Comparison of ENCODE assay signal across 17 mouse cellular contexts in genomic region chr9:111209158-111209699, GRCm38 (mm10).
"Had no signal": no experiment of that assay in that cellular context is flagged by ENCODE, and none has a peak within 500 bp of the region (broad histone marks: within the 10 kb centered on the region; RNA-seq: fewer than 3 reads in every experiment).

No protein-coding gene starts in this region.

- H3K4me2 ChIP-seq: kidney, embryonic 15.5 days; liver, embryonic 11.5 days; lung, embryonic 15.5 days; midbrain, embryonic 13.5 days had no signal

- H3K4me3 ChIP-seq: kidney, embryonic 15.5 days; left cerebral cortex, adult 2 months; lung, embryonic 15.5 days; megakaryocyte, embryonic 14.5 days; midbrain, embryonic 10.5 days; midbrain, embryonic 13.5 days had no signal

- H3K27ac ChIP-seq: kidney, embryonic 15.5 days; left cerebral cortex, adult 2 months; liver, embryonic 14.5 days; lung, embryonic 15.5 days; midbrain, embryonic 10.5 days; midbrain, embryonic 13.5 days had no signal

- H3K9me3 ChIP-seq: kidney, embryonic 15.5 days; lung, embryonic 15.5 days; megakaryocyte, embryonic 14.5 days; midbrain, embryonic 10.5 days; midbrain, embryonic 13.5 days had no signal

- H3K27me3 ChIP-seq: kidney, embryonic 15.5 days; lung, embryonic 15.5 days; megakaryocyte, embryonic 14.5 days; midbrain, embryonic 13.5 days had no signal

- H3K4me1 ChIP-seq: lung, embryonic 15.5 days; midbrain, embryonic 10.5 days; midbrain, embryonic 13.5 days had no signal

- ATAC-seq: midbrain, embryonic 13.5 days had no signal

- DNase-seq: kidney, adult 8-10 months; kidney, postnatal 10 days; kidney, postnatal 36 days; layer of hippocampus, postnatal 36 days; lung, adult 18-20 months; lung, postnatal 10 days; lung, postnatal 36 days; thymus, adult 18-20 months; thymus, postnatal 36 days had no signal

- H3K9ac ChIP-seq: kidney, embryonic 15.5 days; liver, embryonic 14.5 days; lung, embryonic 15.5 days; midbrain, embryonic 13.5 days had no signal
